Mouse (Mus musculus): ENCODE measurements around the gene Fndc4. TPM values are rescaled to one million over a fixed set of nuclear protein-coding genes. Genes with fewer than 3 reads are reported as not detected.

Gene Fndc4
- 7.7 and 46.5 TPM in 2 replicates for polyA plus RNA-seq (2012; rRNA removed; ENCODE audit: low replicate concordance)

GRCm38 (mm10) chr5:31295606-31296141, at the start of gene Fndc4:
TSS of gene Fndc4 (minus strand) at chr5:31296080.

DNA sequence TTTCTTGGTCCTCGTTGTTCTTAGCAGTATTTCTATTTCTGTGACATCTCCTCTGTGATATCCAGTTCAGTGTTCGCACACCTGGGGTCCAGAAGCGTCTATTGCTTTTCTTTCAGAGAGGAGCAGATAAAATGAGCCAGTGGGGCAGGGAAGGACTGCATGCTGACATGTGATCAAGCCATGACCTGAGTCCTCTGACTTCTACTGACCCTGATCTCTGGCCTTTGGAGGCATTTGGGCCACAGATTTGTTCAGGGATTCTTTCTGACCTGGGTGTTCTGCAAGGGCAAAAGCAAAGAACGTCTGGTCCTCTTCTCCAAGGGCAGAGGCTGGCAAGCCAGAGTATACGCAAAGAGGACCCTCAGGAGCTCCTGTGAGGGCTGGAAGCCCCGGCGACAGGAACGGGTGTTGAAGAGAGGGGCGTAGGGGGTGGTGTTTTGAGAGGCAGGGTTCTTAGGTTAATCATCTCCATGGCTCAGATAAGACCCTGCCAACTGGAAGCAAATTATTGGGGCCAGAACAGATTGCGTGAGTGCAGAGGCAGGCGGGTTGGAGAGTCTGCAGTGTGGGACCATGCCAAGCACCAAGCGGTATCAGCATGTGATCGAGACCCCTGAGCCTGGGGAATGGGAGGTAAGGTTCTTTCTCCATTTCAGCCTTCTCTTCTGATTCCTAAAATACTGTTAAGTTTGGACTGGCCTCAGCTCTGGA, 1.3 kb upstream of the Fndc4 start, which contains the start of gene Gckr:
Gene Gckr (plus strand): TSS at position 397 of the 711 bp plus-strand sequence.

GRCm38 (mm10) chr5:31290521-31291360, 5.1 kb downstream of the Fndc4 start, which contains the start of gene Ift172:
TSS of gene Ift172 (minus strand) at chr5:31291116.

DNA sequence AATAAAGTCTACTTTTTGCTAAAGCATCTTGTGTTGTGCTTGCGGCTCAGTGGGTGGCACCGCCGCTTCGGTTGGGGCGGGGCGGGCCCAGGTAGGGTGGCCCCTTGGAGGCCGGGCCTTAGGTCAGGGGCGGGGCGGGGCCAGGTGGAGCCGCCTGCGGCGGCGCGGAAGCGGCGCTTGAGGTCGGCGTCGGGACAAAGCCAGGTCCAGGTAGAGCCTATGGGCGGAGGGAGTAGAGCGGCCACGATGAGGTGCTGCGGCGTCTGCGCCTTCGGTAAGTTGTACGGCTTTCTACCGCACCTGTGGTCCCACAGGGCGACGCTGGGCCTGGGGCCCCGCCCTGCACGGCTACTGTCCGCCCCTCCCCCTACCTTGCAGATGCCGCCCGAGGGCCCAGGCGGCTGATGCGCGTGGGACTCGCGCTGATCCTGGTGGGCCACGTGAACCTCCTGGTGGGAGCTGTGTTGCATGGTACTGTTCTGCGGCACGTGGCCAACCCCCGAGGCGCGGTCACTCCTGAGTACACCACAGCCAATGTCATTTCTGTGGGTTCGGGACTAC, 44.3 kb downstream of the Fndc4 start, which contains the start of gene Krtcap3:
Gene Krtcap3 (plus strand): TSS at position 151 of the 561 bp plus-strand sequence.

Other genes starting within 250 kb of the Fndc4 start
- 209 and 273 TPM in 2 replicates for gene Atraid, start 247.8 kb downstream of the Fndc4 start, polyA plus RNA-seq (2012; rRNA removed; ENCODE audit: low replicate concordance)
- 40.4 and 53.2 TPM in 2 replicates for gene Slc5a6, start 247.2 kb downstream of the Fndc4 start, polyA plus RNA-seq (2012; rRNA removed; ENCODE audit: low replicate concordance)
- gene Cad, start 241.3 kb downstream of the Fndc4 start, polyA plus RNA-seq (2012; rRNA removed; ENCODE audit: low replicate concordance): 21.5 and 75.0 TPM in 2 replicates
- gene Dnajc5g, start 189.8 kb downstream of the Fndc4 start, polyA plus RNA-seq (2012; rRNA removed; ENCODE audit: low replicate concordance): not detected in 2 replicates
- gene Slc30a3, start 187.8 kb downstream of the Fndc4 start, polyA plus RNA-seq (2012; rRNA removed; ENCODE audit: low replicate concordance): 0.12 TPM in 1 of 2 replicates, not detected in the other
- gene Trim54, start 179.4 kb downstream of the Fndc4 start, polyA plus RNA-seq (2012; rRNA removed; ENCODE audit: low replicate concordance): not detected in 2 replicates
- gene Ucn, start 157.3 kb downstream of the Fndc4 start, polyA plus RNA-seq (2012; rRNA removed; ENCODE audit: low replicate concordance): not detected in 2 replicates
- gene Mpv17, start 141.8 kb downstream of the Fndc4 start, polyA plus RNA-seq (2012; rRNA removed; ENCODE audit: low replicate concordance): 163 and 250 TPM in 2 replicates
- 4.4 and 5.4 TPM in 2 replicates for gene Gm29609, start 116.2 kb downstream of the Fndc4 start, polyA plus RNA-seq (2012; rRNA removed; ENCODE audit: low replicate concordance)
- gene Gtf3c2, start 115.9 kb downstream of the Fndc4 start, polyA plus RNA-seq (2012; rRNA removed; ENCODE audit: low replicate concordance): 57.4 and 85.2 TPM in 2 replicates
- 108 and 112 TPM in 2 replicates for gene Snx17, start 102.9 kb downstream of the Fndc4 start, polyA plus RNA-seq (2012; rRNA removed; ENCODE audit: low replicate concordance)
- gene Eif2b4, start 102.7 kb downstream of the Fndc4 start, polyA plus RNA-seq (2012; rRNA removed; ENCODE audit: low replicate concordance): 39.2 and 59.8 TPM in 2 replicates
- 34.3 and 47.6 TPM in 2 replicates for gene Zfp513, start 93.8 kb downstream of the Fndc4 start, polyA plus RNA-seq (2012; rRNA removed; ENCODE audit: low replicate concordance)
- 30.0 and 90.9 TPM in 2 replicates for gene Ppm1g, start 75.4 kb downstream of the Fndc4 start, polyA plus RNA-seq (2012; rRNA removed; ENCODE audit: low replicate concordance)
- gene Nrbp1, start 55.2 kb downstream of the Fndc4 start, polyA plus RNA-seq (2012; rRNA removed; ENCODE audit: low replicate concordance): 140 and 206 TPM in 2 replicates
- gene Gm9970, start 54.8 kb downstream of the Fndc4 start, polyA plus RNA-seq (2012; rRNA removed; ENCODE audit: low replicate concordance): 0.27 and 0.57 TPM in 2 replicates
- 9.7 and 58.7 TPM in 2 replicates for gene Krtcap3, start 44.4 kb downstream of the Fndc4 start, polyA plus RNA-seq (2012; rRNA removed; ENCODE audit: low replicate concordance)
- 40.7 and 63.3 TPM in 2 replicates for gene Ift172, start 5.0 kb downstream of the Fndc4 start, polyA plus RNA-seq (2012; rRNA removed; ENCODE audit: low replicate concordance)
- 0.21 and 0.28 TPM in 2 replicates for gene Gckr, start 1.4 kb upstream of the Fndc4 start, polyA plus RNA-seq (2012; rRNA removed; ENCODE audit: low replicate concordance)
- gene Zfp512, start 156.4 kb upstream of the Fndc4 start, polyA plus RNA-seq (2012; rRNA removed; ENCODE audit: low replicate concordance): 12.3 and 19.9 TPM in 2 replicates
- 0.09 TPM in 1 of 2 replicates, not detected in the other for gene 4930548H24Rik, start 189.7 kb upstream of the Fndc4 start, polyA plus RNA-seq (2012; rRNA removed; ENCODE audit: low replicate concordance)
- gene Gpn1, start 198.7 kb upstream of the Fndc4 start, polyA plus RNA-seq (2012; rRNA removed; ENCODE audit: low replicate concordance): 13.5 and 22.9 TPM in 2 replicates
- 13.4 and 18.6 TPM in 2 replicates for gene Slc4a1ap, start 230.9 kb upstream of the Fndc4 start, polyA plus RNA-seq (2012; rRNA removed; ENCODE audit: low replicate concordance)
- 17.4 and 20.7 TPM in 2 replicates for gene Supt7l, start 231.7 kb upstream of the Fndc4 start, polyA plus RNA-seq (2012; rRNA removed; ENCODE audit: low replicate concordance)